Mouse (Mus musculus) spleen, adult 12 weeks (tissue): ENCODE measurements around the gene Arid4a.

ENCODE experiments used
- DNase-seq: peaks from one replicate; pipeline ENCODE4 v3.0.0; 2022; ENCODE audit warnings: low spot score

The Arid4a gene

DNA sequence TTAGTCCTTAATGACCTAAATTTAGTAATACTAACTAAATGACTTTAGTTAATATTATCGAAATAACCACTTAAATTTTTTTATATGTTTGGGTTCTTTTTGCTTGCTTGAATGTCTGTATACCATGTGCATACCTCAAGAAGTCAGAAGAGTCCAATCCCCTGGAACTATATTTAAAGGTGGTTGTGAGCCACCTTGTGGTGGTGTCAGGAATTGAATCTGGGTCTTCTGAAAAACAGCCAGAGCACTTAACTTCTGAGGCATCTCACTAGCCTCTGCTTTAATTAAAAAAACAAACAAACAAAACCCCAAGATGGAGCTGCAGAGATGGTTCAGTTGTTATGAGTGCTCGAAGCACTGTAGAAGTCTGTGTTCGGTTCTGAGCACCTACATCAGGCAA, 131.9 kb downstream of the Arid4a start:
- no peak for DNase-seq
